Mouse (Mus musculus) stomach, postnatal 0 days (tissue): Measurements from ENCODE around the gene Nfia.

Source experiments
- CTCF ChIP-seq: IDR thresholded peaks from 2 replicates; pipeline ENCODE4 v1.5.1; 2016; ENCODE audit warnings: antibody characterized with exemption, low read depth, mild to moderate bottlenecking, moderate library complexity
- EP300 ChIP-seq: optimal IDR thresholded peaks from 2 replicates; pipeline ENCODE3; 2016; ENCODE audit warnings: antibody characterized with exemption

DNA sequence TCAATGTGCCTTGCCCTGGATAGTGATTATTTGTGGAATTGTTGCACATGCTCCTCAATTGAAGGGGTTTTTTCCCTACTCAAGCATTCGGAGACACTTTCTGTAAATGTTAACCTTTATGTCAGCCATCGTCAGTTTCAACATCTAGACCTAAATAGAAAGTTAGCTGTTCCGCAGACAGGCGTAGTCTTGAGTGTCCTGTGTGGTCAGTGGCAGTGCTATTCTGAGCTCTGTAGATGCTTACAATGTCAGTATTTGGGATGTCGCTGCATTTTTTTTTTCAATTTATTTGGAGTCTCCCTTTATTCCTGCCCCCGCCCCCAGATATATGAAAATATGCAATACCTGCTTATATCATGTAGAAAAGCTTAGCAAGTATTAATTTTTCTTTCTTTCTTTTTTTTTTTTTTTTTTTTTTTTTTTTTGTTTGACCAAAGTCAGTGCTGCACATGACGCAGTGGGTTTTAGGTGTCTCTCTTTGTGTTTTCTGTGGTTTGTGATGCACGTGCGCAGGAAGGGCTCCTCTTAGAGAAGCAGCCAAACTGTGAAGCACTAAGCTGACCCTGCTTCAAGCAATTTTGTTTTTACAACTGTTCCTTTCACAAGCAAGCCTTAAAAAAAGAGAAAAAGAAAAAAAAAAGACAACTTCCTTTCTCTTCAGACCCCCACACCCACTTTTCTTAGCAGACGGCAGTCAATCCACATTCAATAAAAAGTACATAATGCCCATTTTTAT lies 340.9 kb downstream of the Nfia start:
- TF ChIP-seq CTCF (no peak), EP300 (no peak)
